Mouse (Mus musculus) intestine, embryonic 14.5 days (tissue): ENCODE results near the gene Fbxl21. TPM values are rescaled to one million over a fixed set of nuclear protein-coding genes. Genes with fewer than 3 reads are reported as not detected.
A peak's percentile ranks its signal among the peaks of the same experiment; 100 is the strongest.

ENCODE experiments used
- ATAC-seq: fragments of 200-750 bp; cut with Nextera tagmentation; replicated peaks from 2 replicates; pipeline ENCODE4 v1.8.0; 2017; ENCODE audit warnings: low read depth, moderate number of reproducible peaks, moderate TSS enrichment, moderate library complexity; ENCODE audit not compliant: low FRiP score, low TSS enrichment
- DNase-seq: peaks from one replicate; pipeline ENCODE4 v3.0.0-alpha.2; 2018; ENCODE audit warnings: low spot score
- H3K27ac ChIP-seq: fragments of 300-500 bp; sonication (generic); 2 replicates; pipeline ENCODE4 v1.5.1; 2014; ENCODE audit warnings: low read depth, mild to moderate bottlenecking, control low read depth
- H3K27me3 ChIP-seq: fragments of 300-500 bp; sonication (generic); replicated peaks from 2 replicates; pipeline ENCODE4 v1.6.1; 2014; ENCODE audit warnings: low read length, control low read depth; ENCODE audit not compliant: control insufficient read depth, insufficient read depth
- H3K36me3 ChIP-seq: fragments of 300-500 bp; sonication (generic); 2 replicates; pipeline ENCODE4 v1.6.1; 2014; ENCODE audit warnings: low read length, control low read depth; ENCODE audit not compliant: control insufficient read depth, insufficient read depth
- H3K4me1 ChIP-seq: fragments of 300-500 bp; sonication (generic); replicated peaks from 2 replicates; pipeline ENCODE4 v1.6.1; 2014; ENCODE audit warnings: low read length, control low read depth, mixed read lengths; ENCODE audit not compliant: control insufficient read depth, insufficient read depth
- H3K4me2 ChIP-seq: fragments of 300-500 bp; sonication (generic); 2 replicates; pipeline ENCODE4 v1.6.1; 2014; ENCODE audit warnings: low read length
- H3K4me3 ChIP-seq: fragments of 300-500 bp; sonication (generic); 2 replicates; pipeline ENCODE4 v1.5.1; 2014; ENCODE audit warnings: low read depth, low read length, control low read depth, mixed read lengths
- H3K9ac ChIP-seq: fragments of 300-500 bp; sonication (generic); 2 replicates; pipeline ENCODE4 v1.6.1; 2014; ENCODE audit warnings: mild to moderate bottlenecking, low read length
- H3K9me3 ChIP-seq: fragments of 300-500 bp; sonication (generic); 2 replicates; pipeline ENCODE4 v1.6.1; 2016; ENCODE audit warnings: low read length, control low read depth; ENCODE audit not compliant: control insufficient read depth
- WGBS: fragments of 180-500 bp; shearing (Covaris S2); extraction: QIAGEN DNeasy Blood & Tissue Kit; methylation state at CpG from one replicate; pipeline ENCODE4 v1.1.7; 2014; 5-methylcytosine and 5-hydroxymethylcytosine counted together
- polyA plus RNA-seq: library from polyadenylated mRNA; unstranded; fragments of >200 nt; fragmentation: Nextera tagmentation; extraction: Ambion mirVana; gene quantifications from 2 replicates; pipeline ENCODE4 v1.2.1, GENCODE M21; 2014

The Fbxl21 gene
- polyA plus RNA-seq, 1 experiment from 2014 or later = 3.2 TPM

DNA sequence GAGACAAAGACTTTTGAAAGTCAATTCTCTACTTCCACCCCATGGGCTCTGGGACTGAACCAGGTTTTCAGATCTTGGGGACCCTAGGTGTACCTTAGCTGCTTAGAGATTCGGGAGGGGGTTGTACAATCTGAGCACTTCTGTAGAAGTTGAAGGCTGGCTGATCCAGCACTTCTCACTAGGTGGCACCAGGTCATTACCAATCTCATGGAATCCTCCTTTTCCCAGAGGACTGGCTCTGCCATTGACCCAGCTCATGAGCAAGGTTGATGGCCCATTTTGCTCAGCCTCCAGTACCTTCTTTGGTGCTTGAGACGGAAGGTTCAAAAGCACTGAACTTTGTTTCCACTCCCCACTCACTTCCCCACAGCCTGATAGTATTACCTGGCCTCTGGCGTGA lies 22.1 kb upstream of the Fbxl21 start:
- no peaks in the 10 kb centered on the region for H3K4me1 ChIP-seq
- no peaks in the 10 kb centered on the region for H3K9me3 ChIP-seq
- H3K9ac ChIP-seq = no peak overlapping the region
- no peak for ATAC-seq
- H3K27me3 ChIP-seq = no peaks in the 10 kb centered on the region
- no peaks in the 10 kb centered on the region for H3K36me3 ChIP-seq
- 71% methylated on average over 3 of the region's 3 CpGs for WGBS
- H3K4me2 ChIP-seq = no peak overlapping the region
- H3K27ac ChIP-seq = no peak overlapping the region
- DNase-seq = no peak
- H3K4me3 ChIP-seq = no peak overlapping the region

GRCm38 (mm10) chr13:56500636-56501035 lies 21.6 kb upstream of the Fbxl21 start:
- Histone ChIP-seq H3K36me3 (no peaks in the 10 kb centered on the region), H3K4me3 (no peak overlapping the region), H3K9me3 (no peaks in the 10 kb centered on the region), H3K27ac (no peak overlapping the region), H3K4me1 (no peaks in the 10 kb centered on the region), H3K9ac (no peak overlapping the region), H3K27me3 (no peaks in the 10 kb centered on the region), H3K4me2 (no peak overlapping the region)
- no peak for DNase-seq
- no peak for ATAC-seq
- 83% methylated on average over 8 of the region's 8 CpGs for WGBS

DNA sequence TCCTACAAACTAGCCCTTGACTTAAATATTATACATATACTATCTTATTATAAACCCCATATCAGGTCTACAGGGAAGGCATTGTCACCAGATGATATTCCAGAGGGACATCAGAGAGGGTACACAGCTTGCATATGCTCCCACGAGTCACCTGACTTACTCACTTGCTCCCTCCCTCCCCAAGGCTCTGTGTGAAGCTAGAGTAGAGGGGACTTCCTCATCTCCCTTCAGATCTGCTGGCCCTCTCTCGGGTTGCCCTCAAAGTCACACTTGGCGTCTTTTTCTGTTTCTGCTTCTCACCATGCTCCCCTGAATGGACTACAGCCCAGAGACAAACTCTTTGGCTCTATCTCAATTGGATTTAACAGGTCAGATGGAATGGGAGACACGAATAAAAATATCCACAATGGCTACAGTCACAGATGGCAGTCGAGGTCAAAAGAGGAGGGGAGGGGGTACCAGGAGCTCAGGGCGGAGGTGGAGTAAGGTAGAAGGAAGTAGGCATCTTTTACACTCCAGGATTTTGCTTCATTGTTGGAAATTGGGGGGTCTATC lies 20.3 kb upstream of the Fbxl21 start:
- H3K27ac ChIP-seq = no peak overlapping the region
- no peaks in the 10 kb centered on the region for H3K36me3 ChIP-seq
- H3K4me2 ChIP-seq = no peak overlapping the region
- H3K9me3 ChIP-seq = no peaks in the 10 kb centered on the region
- no peak overlapping the region for H3K4me3 ChIP-seq
- DNase-seq (no peak), ATAC-seq (no peak)
- 76% methylated on average over 6 of the region's 6 CpGs for WGBS
- no peaks in the 10 kb centered on the region for H3K4me1 ChIP-seq
- no peaks in the 10 kb centered on the region for H3K27me3 ChIP-seq
- no peak overlapping the region for H3K9ac ChIP-seq

- Histone ChIP-seq H3K27ac (no peak overlapping the region), H3K4me1 (no peaks in the 10 kb centered on the region), H3K4me3 (no peak overlapping the region), H3K36me3 (no peaks in the 10 kb centered on the region), H3K9ac (no peak overlapping the region), H3K9me3 (no peaks in the 10 kb centered on the region), H3K4me2 (no peak overlapping the region), H3K27me3 (no peaks in the 10 kb centered on the region)
- 71% methylated on average over 6 of the region's 6 CpGs for WGBS
- DNase-seq = no peak
- no peak for ATAC-seq
Observed at GRCm38 (mm10) chr13:56506871-56507496, 15.3 kb upstream of the Fbxl21 start.

DNA sequence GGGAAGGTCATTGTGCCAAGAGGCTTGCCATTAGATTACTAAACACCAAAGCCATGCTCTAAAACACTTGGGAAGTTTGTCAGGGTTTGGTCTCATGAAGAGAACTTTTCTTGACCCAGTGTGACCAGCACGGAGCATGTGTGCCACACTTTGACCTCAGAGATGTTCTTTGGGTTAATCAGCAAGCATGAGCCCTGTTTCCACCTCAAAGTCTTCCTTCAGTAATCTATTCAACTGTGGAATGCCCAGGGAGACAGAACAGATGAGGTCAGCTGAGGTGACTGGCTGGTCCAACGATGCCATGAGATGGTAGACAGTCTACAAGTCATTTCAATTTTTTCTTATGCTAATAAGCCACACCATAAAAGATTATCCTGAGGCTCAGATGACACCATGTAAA lies 12.5 kb upstream of the Fbxl21 start:
- Histone ChIP-seq H3K27me3 (no peaks in the 10 kb centered on the region), H3K36me3 (no peaks in the 10 kb centered on the region), H3K9ac (no peak overlapping the region), H3K4me3 (no peak overlapping the region), H3K4me2 (no peak overlapping the region), H3K9me3 (no peaks in the 10 kb centered on the region), H3K4me1 (no peaks in the 10 kb centered on the region), H3K27ac (no peak overlapping the region)
- ATAC-seq (no peak), DNase-seq (no peak)
- WGBS = 85% methylated on average over 2 of the region's 2 CpGs

DNA sequence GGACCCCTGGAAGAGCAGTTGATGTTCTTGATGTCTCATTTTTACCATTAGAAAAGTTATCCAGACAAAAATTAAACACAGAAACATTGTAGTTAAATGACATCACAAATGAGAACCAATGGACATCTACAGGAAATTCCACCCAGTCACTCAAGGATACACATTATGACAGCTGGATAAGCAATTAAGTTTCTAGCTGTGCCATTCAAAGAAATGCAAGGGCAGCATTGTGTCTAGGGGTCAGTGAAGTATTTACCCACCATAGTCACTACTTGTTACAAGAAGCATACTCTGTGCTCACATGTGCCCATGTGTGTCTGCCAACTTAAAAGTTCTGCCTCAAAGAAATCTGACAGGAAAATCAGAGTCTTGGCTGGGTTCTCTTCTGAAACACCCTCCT lies 8.7 kb upstream of the Fbxl21 start:
- DNase-seq = no peak
- no peak for ATAC-seq
- Histone ChIP-seq H3K27ac (no peak overlapping the region), H3K27me3 (no peaks in the 10 kb centered on the region), H3K4me3 (no peak overlapping the region), H3K36me3 (no peaks in the 10 kb centered on the region), H3K9me3 (no peaks in the 10 kb centered on the region), H3K9ac (no peak overlapping the region), H3K4me1 (no peaks in the 10 kb centered on the region), H3K4me2 (no peak overlapping the region)

- WGBS = 62% methylated on average over 4 of the region's 4 CpGs
- Histone ChIP-seq H3K27me3 (no peaks in the 10 kb centered on the region), H3K9me3 (no peaks in the 10 kb centered on the region), H3K36me3 (no peaks in the 10 kb centered on the region), H3K4me2 (no peak overlapping the region), H3K27ac (no peak overlapping the region), H3K4me3 (no peak overlapping the region), H3K9ac (no peak overlapping the region), H3K4me1 (no peaks in the 10 kb centered on the region)
- ATAC-seq (no peak), DNase-seq (no peak)
Observed at GRCm38 (mm10) chr13:56516311-56516710, 6.0 kb upstream of the Fbxl21 start.

- 64% methylated on average over 7 of the region's 7 CpGs for WGBS
- no peak overlapping the region for H3K27ac ChIP-seq
- no peak for DNase-seq
- no peak for ATAC-seq
- no peaks in the 10 kb centered on the region for H3K36me3 ChIP-seq
- H3K27me3 ChIP-seq = no peaks in the 10 kb centered on the region
- no peak overlapping the region for H3K4me2 ChIP-seq
- H3K9me3 ChIP-seq = no peaks in the 10 kb centered on the region
- H3K4me1 ChIP-seq = no peaks in the 10 kb centered on the region
- no peak overlapping the region for H3K9ac ChIP-seq
- no peak overlapping the region for H3K4me3 ChIP-seq
Observed at GRCm38 (mm10) chr13:56516816-56517215, 5.5 kb upstream of the Fbxl21 start.

- Histone ChIP-seq H3K4me1 (no peaks in the 10 kb centered on the region), H3K9me3 (no peaks in the 10 kb centered on the region), H3K4me3 (peak overlapping the region; percentile 64), H3K27ac (no peak overlapping the region; the same call in 1 of the 2 replicates), H3K36me3 (no peaks in the 10 kb centered on the region), H3K27me3 (no peaks in the 10 kb centered on the region), H3K4me2 (peak overlapping the region; percentile 94), H3K9ac (peak overlapping the region; percentile 56)
- DNase-seq (no peak), ATAC-seq (no peak; the same call in 1 of the 2 replicates)
- 4% methylated on average over 8 of the region's 8 CpGs for WGBS
Observed at GRCm38 (mm10) chr13:56522821-56523167, 522 bp downstream of the Fbxl21 start.
